Mouse (Mus musculus): ENCODE results near the gene Ccdc30. TPM values are rescaled to one million over a fixed set of nuclear protein-coding genes. Genes with fewer than 3 reads are reported as not detected.
"Not testable (repeated sequence)": the region's sequence is repeated elsewhere in the genome, so short reads cannot be mapped to it uniquely, and the experiment has no call there.

The Ccdc30 gene
- polyA plus RNA-seq, 1 experiment = 6.0 TPM

- no peak for TF ChIP-seq EP300 (IDR thresholded peaks at IDR 0.05; ENCODE audit: insufficient read depth, low read depth, low read length)
- TF ChIP-seq CTCF (IDR thresholded peaks at IDR 0.05; ENCODE audit: low read depth, low read length) = no peak
- TF ChIP-seq POLR2A (IDR thresholded peaks at IDR 0.05; ENCODE audit: insufficient read depth, low read length) = no peak
- Histone ChIP-seq H3K4me1 (ENCODE audit: control insufficient read depth, insufficient read depth, low read length) (no peaks in the 10 kb centered on the region), H3K27ac (ENCODE audit: insufficient read depth, low read length) (no peak overlapping the region), H3K4me3 (ENCODE audit: low read depth, low read length) (peak overlapping the region; percentile 52; the same call in 1 of the 2 replicates), H3K9ac (ENCODE audit: low read depth, poor library complexity, severe bottlenecking) (peak overlapping the region; percentile 93), H3K36me3 (ENCODE audit: control insufficient read depth, insufficient read depth, low read length, poor library complexity, severe bottlenecking) (peaks cover 56% of the 10 kb centered on the region), H3K27me3 (ENCODE audit: control insufficient read depth, insufficient read depth, low read length, poor library complexity, severe bottlenecking) (no peaks in the 10 kb centered on the region), H3K9me3 (replicated peaks; ENCODE audit: control insufficient read depth, insufficient read depth, low read length, poor library complexity, severe bottlenecking) (no peaks in the 10 kb centered on the region)
Observed at GRCm38 (mm10) chr4:119291921-119292320, 123.4 kb downstream of the Ccdc30 start.

- Histone ChIP-seq H3K36me3 (ENCODE audit: control insufficient read depth, insufficient read depth, low read length, poor library complexity, severe bottlenecking) (peaks cover 84% of the 10 kb centered on the region), H3K4me3 (ENCODE audit: low read depth, low read length) (no peak overlapping the region), H3K27ac (ENCODE audit: insufficient read depth, low read length) (no peak overlapping the region), H3K9ac (ENCODE audit: low read depth, poor library complexity, severe bottlenecking) (no peak overlapping the region), H3K9me3 (replicated peaks; ENCODE audit: control insufficient read depth, insufficient read depth, low read length, poor library complexity, severe bottlenecking) (no peaks in the 10 kb centered on the region), H3K4me1 (ENCODE audit: control insufficient read depth, insufficient read depth, low read length) (no peaks in the 10 kb centered on the region), H3K27me3 (ENCODE audit: control insufficient read depth, insufficient read depth, low read length, poor library complexity, severe bottlenecking) (no peaks in the 10 kb centered on the region)
- TF ChIP-seq EP300 (IDR thresholded peaks at IDR 0.05; ENCODE audit: insufficient read depth, low read depth, low read length) (no peak), CTCF (IDR thresholded peaks at IDR 0.05; ENCODE audit: low read depth, low read length) (no peak), POLR2A (IDR thresholded peaks at IDR 0.05; ENCODE audit: insufficient read depth, low read length) (no peak)
Observed at GRCm38 (mm10) chr4:119285336-119285735, 130.0 kb downstream of the Ccdc30 start.

GRCm38 (mm10) chr4:119284861-119285260, 130.5 kb downstream of the Ccdc30 start:
- H3K4me3 ChIP-seq (ENCODE audit: low read depth, low read length) = no peak overlapping the region
- no peak overlapping the region for H3K27ac ChIP-seq (ENCODE audit: insufficient read depth, low read length)
- peaks cover 85% of the 10 kb centered on the region for H3K36me3 ChIP-seq (ENCODE audit: control insufficient read depth, insufficient read depth, low read length, poor library complexity, severe bottlenecking)
- no peaks in the 10 kb centered on the region for H3K4me1 ChIP-seq (ENCODE audit: control insufficient read depth, insufficient read depth, low read length)
- H3K9me3 ChIP-seq (replicated peaks; ENCODE audit: control insufficient read depth, insufficient read depth, low read length, poor library complexity, severe bottlenecking) = no peaks in the 10 kb centered on the region
- no peak for TF ChIP-seq EP300 (IDR thresholded peaks at IDR 0.05; ENCODE audit: insufficient read depth, low read depth, low read length)
- no peak for TF ChIP-seq POLR2A (IDR thresholded peaks at IDR 0.05; ENCODE audit: insufficient read depth, low read length)
- TF ChIP-seq CTCF (IDR thresholded peaks at IDR 0.05; ENCODE audit: low read depth, low read length) = no peak
- no peak overlapping the region for H3K9ac ChIP-seq (ENCODE audit: low read depth, poor library complexity, severe bottlenecking)
- H3K27me3 ChIP-seq (ENCODE audit: control insufficient read depth, insufficient read depth, low read length, poor library complexity, severe bottlenecking) = no peaks in the 10 kb centered on the region

GRCm38 (mm10) chr4:119278784-119279183, 136.5 kb downstream of the Ccdc30 start:
- not testable (repeated sequence) for H3K27me3 ChIP-seq (ENCODE audit: control insufficient read depth, insufficient read depth, low read length, poor library complexity, severe bottlenecking); H3K9me3 ChIP-seq (replicated peaks; ENCODE audit: control insufficient read depth, insufficient read depth, low read length, poor library complexity, severe bottlenecking); H3K4me1 ChIP-seq (ENCODE audit: control insufficient read depth, insufficient read depth, low read length); H3K27ac ChIP-seq (ENCODE audit: insufficient read depth, low read length); H3K4me3 ChIP-seq (ENCODE audit: low read depth, low read length); H3K9ac ChIP-seq (ENCODE audit: low read depth, poor library complexity, severe bottlenecking)
- H3K36me3 ChIP-seq (ENCODE audit: control insufficient read depth, insufficient read depth, low read length, poor library complexity, severe bottlenecking) = peaks cover 88% of the 10 kb centered on the region

- Histone ChIP-seq H3K9me3 (replicated peaks; ENCODE audit: control insufficient read depth, insufficient read depth, low read length, poor library complexity, severe bottlenecking) (no peaks in the 10 kb centered on the region), H3K36me3 (ENCODE audit: control insufficient read depth, insufficient read depth, low read length, poor library complexity, severe bottlenecking) (peaks cover 88% of the 10 kb centered on the region), H3K27ac (ENCODE audit: insufficient read depth, low read length) (0 out of 2 replicates have a peak overlapping the region, but pooled peaks have one; percentile 32), H3K4me3 (ENCODE audit: low read depth, low read length) (no peak overlapping the region), H3K27me3 (ENCODE audit: control insufficient read depth, insufficient read depth, low read length, poor library complexity, severe bottlenecking) (no peaks in the 10 kb centered on the region), H3K9ac (ENCODE audit: low read depth, poor library complexity, severe bottlenecking) (no peak overlapping the region), H3K4me1 (ENCODE audit: control insufficient read depth, insufficient read depth, low read length) (no peaks in the 10 kb centered on the region)
- TF ChIP-seq POLR2A (IDR thresholded peaks at IDR 0.05; ENCODE audit: insufficient read depth, low read length) (no peak), CTCF (IDR thresholded peaks at IDR 0.05; ENCODE audit: low read depth, low read length) (no peak), EP300 (IDR thresholded peaks at IDR 0.05; ENCODE audit: insufficient read depth, low read depth, low read length) (no peak)
Observed at GRCm38 (mm10) chr4:119275726-119276125, 139.6 kb downstream of the Ccdc30 start.

- peaks cover 89% of the 10 kb centered on the region for H3K36me3 ChIP-seq (ENCODE audit: control insufficient read depth, insufficient read depth, low read length, poor library complexity, severe bottlenecking)
- no peaks in the 10 kb centered on the region for H3K27me3 ChIP-seq (ENCODE audit: control insufficient read depth, insufficient read depth, low read length, poor library complexity, severe bottlenecking)
- no peak overlapping the region for H3K4me3 ChIP-seq (ENCODE audit: low read depth, low read length)
- no peaks in the 10 kb centered on the region for H3K4me1 ChIP-seq (ENCODE audit: control insufficient read depth, insufficient read depth, low read length)
- no peak overlapping the region for H3K9ac ChIP-seq (ENCODE audit: low read depth, poor library complexity, severe bottlenecking)
- TF ChIP-seq CTCF (IDR thresholded peaks at IDR 0.05; ENCODE audit: low read depth, low read length) = no peak
- no peak for TF ChIP-seq EP300 (IDR thresholded peaks at IDR 0.05; ENCODE audit: insufficient read depth, low read depth, low read length)
- no peak for TF ChIP-seq POLR2A (IDR thresholded peaks at IDR 0.05; ENCODE audit: insufficient read depth, low read length)
- H3K9me3 ChIP-seq (replicated peaks; ENCODE audit: control insufficient read depth, insufficient read depth, low read length, poor library complexity, severe bottlenecking) = no peaks in the 10 kb centered on the region
- H3K27ac ChIP-seq (ENCODE audit: insufficient read depth, low read length) = no peak overlapping the region
Observed at GRCm38 (mm10) chr4:119275226-119275625, 140.1 kb downstream of the Ccdc30 start.
